Mouse (Mus musculus): ENCODE measurements at regions not wholly inside any gene's neighbourhood (a gene's known extent, or its start where the extent isn't known, plus 50 kb on each side); places are given as distances from the start of the nearest gene placed in this dataset.

GRCm38 (mm10) chr13:54887366-54887921, 61.8 kb upstream of the Unc5a start:
- TF ChIP-seq NRF1 (IDR thresholded peaks at IDR 0.05; ENCODE audit: insufficient read depth, low read depth, low read length, poor library complexity, severe bottlenecking) (no peak), CTCF (IDR thresholded peaks at IDR 0.05 in 2 of 3, conservative IDR thresholded peaks at IDR 0.05 in 1 of 3; ENCODE audit: control insufficient read depth in 1 of 3, insufficient read depth in 1 of 3, low read depth in 2 of 3, low read length in 3 of 3, poor library complexity in 1 of 3, severe bottlenecking in 1 of 3) (no peak), USF2 (IDR thresholded peaks at IDR 0.05; ENCODE audit: borderline replicate concordance in 1 of 2, insufficient read depth in 1 of 2, low read depth in 1 of 2, low read length in 2 of 2) (no peak)
